Mouse (Mus musculus) midbrain, embryonic 13.5 days (tissue): ENCODE measurements around the gene Il20. TPM values are rescaled to one million over a fixed set of nuclear protein-coding genes. Genes with fewer than 3 reads are reported as not detected.

ENCODE experiments used
- ATAC-seq: fragments of 200-750 bp; cut with Nextera tagmentation; 2 replicates; pipeline ENCODE4 v1.8.0; 2017; ENCODE audit warnings: mild to moderate bottlenecking, moderate TSS enrichment, moderate library complexity
- H3K27ac ChIP-seq: fragments of 300-500 bp; sonication (generic); 2 replicates; pipeline ENCODE4 v1.5.1; 2015; ENCODE audit warnings: inconsistent platforms, mild to moderate bottlenecking, moderate library complexity
- H3K27me3 ChIP-seq: fragments of 300-500 bp; sonication (generic); 2 replicates; pipeline ENCODE4 v1.6.1; 2015; ENCODE audit warnings: mild to moderate bottlenecking, inconsistent platforms
- H3K36me3 ChIP-seq: fragments of 300-500 bp; sonication (generic); 2 replicates; pipeline ENCODE4 v1.6.1; 2015; ENCODE audit warnings: mild to moderate bottlenecking, inconsistent platforms
- H3K4me1 ChIP-seq: fragments of 300-500 bp; sonication (generic); replicated peaks from 2 replicates; pipeline ENCODE4 v1.6.1; 2015; ENCODE audit warnings: inconsistent platforms
- H3K4me2 ChIP-seq: fragments of 300-500 bp; sonication (generic); replicated peaks from 2 replicates; pipeline ENCODE4 v1.6.1; 2015; ENCODE audit warnings: moderate library complexity, mild to moderate bottlenecking, inconsistent platforms
- H3K4me3 ChIP-seq: fragments of 300-500 bp; sonication (generic); replicated peaks from 2 replicates; pipeline ENCODE4 v1.5.1; 2015; ENCODE audit warnings: mild to moderate bottlenecking, inconsistent platforms
- H3K9ac ChIP-seq: fragments of 300-500 bp; sonication (generic); replicated peaks from 2 replicates; pipeline ENCODE4 v1.6.1; 2015; ENCODE audit warnings: mild to moderate bottlenecking, inconsistent platforms
- H3K9me3 ChIP-seq: fragments of 300-500 bp; sonication (generic); 2 replicates; pipeline ENCODE4 v1.6.1; 2016; ENCODE audit warnings: mild to moderate bottlenecking, inconsistent platforms
- WGBS: fragments of 180-500 bp; shearing (Covaris S2); methylation state at CpG from one replicate; pipeline ENCODE4 v1.1.7; 2015; 5-methylcytosine and 5-hydroxymethylcytosine counted together
- polyA plus RNA-seq: library from polyadenylated mRNA; unstranded; fragments of >200 nt; fragmentation: Nextera tagmentation; extraction: Ambion mirVana; gene quantifications from 2 replicates; pipeline ENCODE4 v1.2.1, GENCODE M21; 2015

Gene Il20
- polyA plus RNA-seq, result not detected in 2 replicates

DNA sequence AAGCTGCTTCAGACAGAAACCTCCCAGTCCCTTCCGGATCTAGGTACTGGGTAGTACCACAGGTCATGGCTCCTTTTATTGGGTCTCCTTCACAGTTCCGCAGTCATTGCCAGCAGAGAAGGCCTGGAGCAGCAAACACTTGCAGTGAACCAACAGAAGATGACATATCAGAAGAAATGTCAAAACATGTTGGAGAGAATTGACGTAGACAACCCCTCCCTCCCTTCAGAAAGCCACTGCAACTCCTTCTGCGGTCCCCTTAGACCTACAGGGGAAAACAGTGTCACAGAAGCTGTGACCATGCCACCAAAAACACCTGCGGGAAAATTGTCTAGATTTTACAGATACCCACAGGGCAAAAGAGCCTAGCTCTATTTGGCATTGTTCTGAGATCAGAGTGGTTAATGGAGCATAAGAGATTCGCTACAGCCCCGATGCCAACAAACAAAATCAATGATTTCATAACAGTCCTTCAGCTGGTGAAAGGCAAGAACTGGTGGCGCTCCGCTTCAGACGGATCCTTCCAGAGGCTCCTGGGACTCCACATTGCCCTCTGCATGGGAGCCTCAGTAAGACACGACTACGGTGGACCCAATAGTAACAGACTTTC is at the start of gene Il20:
Il20 (minus strand) TSS at position 51 of the 610 bp plus-strand sequence.
- 85% methylated on average over 12 of the region's 12 CpGs for WGBS
- Histone ChIP-seq H3K27ac (no peak within 1 kb of the TSS), H3K4me3 (no peak within 1 kb of the TSS), H3K4me1 (no peaks in the 10 kb centered on the region), H3K9ac (no peak within 1 kb of the TSS), H3K4me2 (no peak within 1 kb of the TSS), H3K9me3 (no peaks in the 10 kb centered on the region), H3K27me3 (no peaks in the 10 kb centered on the region), H3K36me3 (no peaks in the 10 kb centered on the region)
- ATAC-seq, result no peak

DNA sequence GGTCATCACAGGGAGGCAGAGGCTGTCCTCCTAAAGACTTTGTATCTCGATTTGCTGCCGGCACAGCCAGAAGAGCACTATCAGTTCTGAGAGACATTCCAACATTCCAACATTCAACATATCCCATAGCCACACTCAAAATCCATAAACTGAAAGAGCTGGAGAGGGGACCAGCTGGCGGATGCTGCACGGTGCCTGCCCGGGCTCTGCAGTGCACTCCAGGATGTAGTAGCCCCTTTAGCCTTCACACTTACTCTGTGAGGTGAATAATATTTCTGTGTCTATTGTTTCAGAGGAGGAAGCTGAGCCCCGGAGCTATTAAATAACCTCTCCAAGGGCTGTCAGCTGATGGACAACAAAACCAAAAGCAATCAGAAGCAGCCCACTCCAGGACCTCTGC is 35.7 kb upstream of the Il20 start:
- no peak for ATAC-seq
- 79% methylated on average over 6 of the region's 6 CpGs for WGBS
- H3K27me3 ChIP-seq, result no peaks in the 10 kb centered on the region
- H3K4me2 ChIP-seq, result no peak overlapping the region
- no peak overlapping the region for H3K4me3 ChIP-seq
- H3K9ac ChIP-seq, result no peak overlapping the region
- no peak overlapping the region for H3K27ac ChIP-seq
- H3K9me3 ChIP-seq, result no peaks in the 10 kb centered on the region
- no peaks in the 10 kb centered on the region for H3K4me1 ChIP-seq
- H3K36me3 ChIP-seq, result no peaks in the 10 kb centered on the region

DNA sequence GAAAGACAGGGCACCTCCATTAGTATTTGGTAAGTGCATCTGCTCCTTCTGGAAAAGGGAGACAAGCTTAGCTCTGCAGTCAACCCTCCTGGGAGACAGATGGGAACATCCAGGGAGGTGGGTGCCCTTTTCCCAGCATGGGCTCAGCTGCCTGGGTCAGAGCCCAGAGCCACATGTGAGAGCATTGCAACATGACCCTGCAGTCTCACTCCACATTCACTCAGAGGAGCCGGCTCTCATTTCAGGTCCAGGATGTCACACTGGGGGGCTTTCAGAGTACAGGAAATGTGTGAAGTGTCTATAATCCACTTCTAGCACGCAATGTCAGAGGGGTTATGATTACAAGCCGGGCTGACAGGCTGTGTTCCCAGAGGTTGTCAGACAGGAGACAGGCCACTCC is 30.6 kb upstream of the Il20 start:
- no peak for ATAC-seq
- WGBS, result 69% methylated on average over 3 of the region's 3 CpGs
- no peak overlapping the region for H3K27ac ChIP-seq

DNA sequence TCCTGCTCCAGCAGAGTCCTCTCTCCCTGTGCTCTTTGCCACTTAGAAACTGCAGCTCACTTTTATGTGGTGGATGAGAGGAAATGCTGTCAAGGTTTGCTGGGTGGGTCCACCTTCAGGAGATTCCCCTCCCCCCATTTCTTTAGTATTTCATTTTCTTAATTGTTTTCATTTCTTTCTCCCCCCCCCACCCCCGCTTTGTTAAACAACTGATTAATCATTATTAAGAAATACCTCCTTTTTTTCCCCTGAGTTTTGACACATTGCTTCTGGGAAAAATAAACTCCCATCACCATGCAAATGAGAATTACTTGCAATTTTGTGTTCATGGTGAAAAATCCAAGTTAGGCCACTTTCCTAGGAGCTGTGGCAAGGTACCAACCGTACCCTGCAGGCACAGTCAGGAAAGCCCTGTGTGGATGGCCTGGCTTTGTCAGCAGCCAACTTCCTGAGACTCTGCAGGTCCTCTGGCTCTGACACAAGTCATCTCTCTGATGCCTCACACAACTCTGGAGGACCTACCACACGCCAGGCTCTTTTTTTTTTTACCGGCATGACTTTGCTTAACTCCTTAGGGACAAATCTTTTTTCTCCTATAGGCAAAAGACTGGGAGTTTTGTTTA is 28.9 kb upstream of the Il20 start, which contains the start of gene Il19:
Il19 (minus strand) TSS at position 51 of the 623 bp plus-strand sequence.
- H3K4me1 ChIP-seq, result 0 out of 2 replicates have a peak, but pooled peaks cover 4% of the 10 kb centered on the region
- no peak for ATAC-seq
- no peaks in the 10 kb centered on the region for H3K9me3 ChIP-seq
- no peak within 1 kb of the TSS for H3K27ac ChIP-seq
- H3K4me2 ChIP-seq, result no peak within 1 kb of the TSS
- 69% methylated on average over 4 of the region's 4 CpGs for WGBS
- H3K27me3 ChIP-seq, result no peaks in the 10 kb centered on the region
- no peak within 1 kb of the TSS for H3K4me3 ChIP-seq
- no peak within 1 kb of the TSS for H3K9ac ChIP-seq
- no peaks in the 10 kb centered on the region for H3K36me3 ChIP-seq

More for the DNA sequence above, 30.6 kb upstream of the Il20 start:
- no peak overlapping the region for H3K4me2 ChIP-seq
- H3K9me3 ChIP-seq, result no peaks in the 10 kb centered on the region
- H3K36me3 ChIP-seq, result no peaks in the 10 kb centered on the region
- H3K4me3 ChIP-seq, result no peak overlapping the region
- H3K27me3 ChIP-seq, result no peaks in the 10 kb centered on the region
- no peak overlapping the region for H3K9ac ChIP-seq
- H3K4me1 ChIP-seq, result 0 out of 2 replicates have a peak, but pooled peaks cover 4% of the 10 kb centered on the region

DNA sequence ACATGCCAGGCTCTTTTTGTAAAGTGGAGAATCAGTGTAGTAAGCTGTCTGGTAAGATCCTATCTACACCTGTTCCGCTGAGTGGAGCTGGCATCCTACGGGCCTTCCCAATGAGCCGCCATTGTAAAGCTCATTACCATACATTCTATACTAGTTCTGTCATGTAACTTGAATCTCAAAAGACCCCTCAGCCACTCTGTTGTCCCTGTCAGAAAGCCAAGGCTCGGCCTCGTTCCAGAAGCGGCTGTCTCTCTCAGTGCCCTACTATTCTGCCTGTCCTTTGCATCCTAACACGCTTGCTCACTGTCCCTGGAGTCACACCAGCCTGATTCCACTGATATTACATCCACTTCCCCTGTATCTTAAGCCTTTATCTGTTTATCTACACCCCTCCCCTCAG is 26.9 kb upstream of the Il20 start:
- Histone ChIP-seq H3K4me1 (0 out of 2 replicates have a peak, but pooled peaks cover 4% of the 10 kb centered on the region), H3K9ac (no peak overlapping the region), H3K9me3 (no peaks in the 10 kb centered on the region), H3K4me2 (no peak overlapping the region), H3K27ac (no peak overlapping the region), H3K4me3 (no peak overlapping the region), H3K36me3 (no peaks in the 10 kb centered on the region), H3K27me3 (no peaks in the 10 kb centered on the region)
- no peak for ATAC-seq
- 52% methylated on average over 7 of the region's 7 CpGs for WGBS

DNA sequence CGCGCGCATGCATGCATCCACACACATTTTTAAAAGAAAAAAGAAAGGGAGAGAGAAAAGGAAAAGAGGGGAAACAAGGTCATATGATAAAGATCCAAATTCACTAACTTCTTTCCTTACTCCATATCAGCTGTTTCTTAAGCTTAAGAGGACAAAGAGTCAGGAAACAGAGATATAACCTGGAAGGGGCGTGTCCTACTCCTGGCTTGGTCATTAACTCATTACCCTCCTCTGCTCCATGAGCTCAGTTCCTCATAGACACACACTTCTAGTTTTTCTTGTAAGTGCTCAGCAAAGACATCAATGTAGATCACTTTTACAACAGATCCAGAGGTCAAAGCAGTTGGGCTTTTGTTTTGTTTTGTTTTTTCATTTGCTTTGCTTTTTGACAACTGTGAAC is 25.9 kb upstream of the Il20 start:
- no peak overlapping the region for H3K9ac ChIP-seq
- H3K4me1 ChIP-seq, result 0 out of 2 replicates have a peak, but pooled peaks cover 4% of the 10 kb centered on the region
- WGBS, result 93% methylated on average over 4 of the region's 4 CpGs
- no peaks in the 10 kb centered on the region for H3K9me3 ChIP-seq
- H3K4me3 ChIP-seq, result no peak overlapping the region
- H3K27ac ChIP-seq, result no peak overlapping the region
- no peak overlapping the region for H3K4me2 ChIP-seq
- no peaks in the 10 kb centered on the region for H3K27me3 ChIP-seq
- no peaks in the 10 kb centered on the region for H3K36me3 ChIP-seq
- ATAC-seq, result no peak

DNA sequence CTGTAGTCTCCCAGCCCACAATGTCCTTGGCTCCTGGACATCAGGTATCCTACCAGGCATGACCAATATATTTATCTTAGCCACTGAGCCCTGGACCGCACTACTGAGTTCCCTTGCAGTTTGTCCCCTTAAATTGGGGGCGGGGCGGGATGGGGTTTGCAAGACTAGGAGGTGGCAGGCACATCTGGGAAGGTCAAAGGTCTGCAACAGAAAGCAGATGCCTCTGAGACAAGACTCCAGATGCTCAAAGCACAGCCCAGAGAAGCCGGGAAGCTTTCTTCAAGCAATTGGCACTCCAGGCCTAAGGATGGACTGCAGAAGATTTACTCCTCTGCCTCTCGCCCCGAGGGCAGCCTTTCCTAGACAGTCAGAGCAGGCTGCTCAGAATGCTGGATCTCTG is 25.1 kb upstream of the Il20 start:
- WGBS, result 55% methylated on average over 6 of the region's 6 CpGs
- ATAC-seq, result no peak
- H3K27me3 ChIP-seq, result no peaks in the 10 kb centered on the region
- H3K27ac ChIP-seq, result no peak overlapping the region
- 0 out of 2 replicates have a peak, but pooled peaks cover 4% of the 10 kb centered on the region for H3K4me1 ChIP-seq
- H3K4me2 ChIP-seq, result no peak overlapping the region
- H3K9ac ChIP-seq, result no peak overlapping the region
- H3K36me3 ChIP-seq, result no peaks in the 10 kb centered on the region
- no peaks in the 10 kb centered on the region for H3K9me3 ChIP-seq
- no peak overlapping the region for H3K4me3 ChIP-seq

DNA sequence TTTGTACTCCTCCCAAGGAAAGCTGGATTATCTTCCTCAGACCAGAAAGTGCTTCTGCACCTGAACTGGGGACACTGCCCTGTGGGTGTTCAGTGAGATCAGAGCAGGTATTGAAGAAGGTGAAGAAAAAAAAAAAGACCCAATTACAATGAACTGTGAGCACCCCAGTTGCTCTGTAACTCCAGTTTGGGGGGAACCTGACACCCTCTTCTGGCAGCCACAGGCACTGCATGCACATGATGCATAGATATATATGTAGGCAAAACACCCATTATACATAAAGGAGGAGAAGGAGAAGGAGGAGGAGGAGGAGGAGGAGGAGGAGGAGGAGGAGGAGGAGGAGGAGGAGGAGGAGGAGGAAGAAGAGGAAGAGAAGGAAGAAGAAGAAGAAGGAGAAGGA is 15.2 kb upstream of the Il20 start:
- no peak for ATAC-seq
- H3K4me3 ChIP-seq, result no peak overlapping the region
- H3K9ac ChIP-seq, result no peak overlapping the region
- H3K9me3 ChIP-seq, result no peaks in the 10 kb centered on the region
- no peak overlapping the region for H3K27ac ChIP-seq
- no peaks in the 10 kb centered on the region for H3K36me3 ChIP-seq
- no peaks in the 10 kb centered on the region for H3K4me1 ChIP-seq
- no peak overlapping the region for H3K4me2 ChIP-seq
- no peaks in the 10 kb centered on the region for H3K27me3 ChIP-seq

DNA sequence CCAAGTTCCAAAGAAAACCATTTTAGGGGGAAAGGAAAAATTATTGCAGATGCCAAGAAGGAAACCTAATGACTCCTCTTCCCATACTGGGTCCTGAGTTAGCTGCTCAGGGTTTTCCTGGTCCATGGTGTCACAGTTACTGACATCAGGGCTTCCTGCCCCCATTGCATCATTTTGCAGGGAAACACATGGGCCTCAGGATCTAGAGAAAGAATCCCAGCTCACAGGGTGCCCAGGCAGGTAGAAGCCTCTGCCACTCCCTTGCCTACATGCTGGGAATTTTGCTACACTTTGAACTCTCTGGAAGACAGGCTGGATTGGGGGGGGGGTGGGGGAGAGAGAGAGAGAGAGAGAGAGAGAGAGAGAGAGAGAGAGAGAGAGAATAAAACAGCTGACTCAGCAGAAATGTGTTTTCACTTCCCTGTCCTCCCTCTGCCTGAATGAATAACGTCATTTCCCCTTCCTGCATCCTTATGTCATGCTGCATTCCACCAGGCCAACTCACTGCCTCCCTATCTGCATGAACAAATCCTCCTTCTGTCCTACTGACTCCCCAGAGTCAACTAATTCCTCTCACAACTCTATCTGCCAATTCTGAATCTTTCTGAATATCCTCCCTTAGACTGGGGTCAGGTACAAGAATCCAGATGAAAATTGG is 7.2 kb upstream of the Il20 start:
- Histone ChIP-seq H3K9ac (no peak overlapping the region), H3K4me2 (no peak overlapping the region), H3K27ac (no peak overlapping the region), H3K36me3 (no peaks in the 10 kb centered on the region), H3K9me3 (no peaks in the 10 kb centered on the region), H3K4me3 (no peak overlapping the region), H3K4me1 (no peaks in the 10 kb centered on the region), H3K27me3 (no peaks in the 10 kb centered on the region)
- ATAC-seq, result no peak
- 57% methylated on average over 1 of the region's 1 CpGs for WGBS

DNA sequence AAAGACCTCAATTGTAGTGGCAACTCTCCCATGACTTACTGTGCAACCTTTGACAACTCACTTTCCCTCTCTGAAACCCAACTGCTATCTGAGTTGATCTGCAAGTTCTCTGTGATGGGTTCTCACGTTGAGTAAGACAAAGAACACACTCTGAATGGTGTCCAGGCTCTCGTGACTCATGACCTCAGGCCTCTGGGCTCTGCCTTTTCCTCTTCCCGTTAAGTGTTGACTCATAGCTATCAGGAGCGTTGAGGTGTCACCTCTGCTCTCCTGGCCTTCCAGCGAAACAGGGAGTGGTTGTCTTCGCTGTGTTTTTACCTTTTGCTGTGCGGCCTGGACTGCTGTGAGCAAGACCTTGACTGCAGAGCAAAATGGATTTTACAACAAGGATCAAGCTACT is 8.7 kb downstream of the Il20 start:
- no peak overlapping the region for H3K4me2 ChIP-seq
- no peak for ATAC-seq
- H3K27ac ChIP-seq, result no peak overlapping the region
- no peaks in the 10 kb centered on the region for H3K4me1 ChIP-seq
- WGBS, result 89% methylated on average over 7 of the region's 7 CpGs
- no peaks in the 10 kb centered on the region for H3K36me3 ChIP-seq
- no peak overlapping the region for H3K9ac ChIP-seq
- H3K4me3 ChIP-seq, result no peak overlapping the region
- H3K27me3 ChIP-seq, result no peaks in the 10 kb centered on the region
- H3K9me3 ChIP-seq, result no peaks in the 10 kb centered on the region

DNA sequence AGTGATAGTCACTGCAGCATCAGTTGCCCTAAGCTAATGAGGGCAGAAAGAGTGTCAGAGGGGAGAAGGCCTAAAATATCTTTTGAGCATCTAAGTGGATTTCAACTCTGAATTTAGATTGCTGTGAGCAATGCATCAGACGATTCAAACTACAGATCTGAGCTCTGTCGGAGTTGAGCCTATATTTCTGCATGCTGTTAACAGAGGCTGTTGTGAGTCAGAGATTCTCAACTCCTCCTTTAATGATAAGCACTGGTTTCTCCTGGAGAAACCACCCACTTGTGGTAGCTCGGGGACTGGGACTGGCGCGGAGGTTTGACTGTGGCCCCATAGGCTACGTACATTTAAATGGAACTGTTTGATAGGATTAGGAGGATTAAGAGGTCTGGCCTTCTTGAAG is 16.8 kb downstream of the Il20 start:
- H3K4me1 ChIP-seq, result no peaks in the 10 kb centered on the region

DNA sequence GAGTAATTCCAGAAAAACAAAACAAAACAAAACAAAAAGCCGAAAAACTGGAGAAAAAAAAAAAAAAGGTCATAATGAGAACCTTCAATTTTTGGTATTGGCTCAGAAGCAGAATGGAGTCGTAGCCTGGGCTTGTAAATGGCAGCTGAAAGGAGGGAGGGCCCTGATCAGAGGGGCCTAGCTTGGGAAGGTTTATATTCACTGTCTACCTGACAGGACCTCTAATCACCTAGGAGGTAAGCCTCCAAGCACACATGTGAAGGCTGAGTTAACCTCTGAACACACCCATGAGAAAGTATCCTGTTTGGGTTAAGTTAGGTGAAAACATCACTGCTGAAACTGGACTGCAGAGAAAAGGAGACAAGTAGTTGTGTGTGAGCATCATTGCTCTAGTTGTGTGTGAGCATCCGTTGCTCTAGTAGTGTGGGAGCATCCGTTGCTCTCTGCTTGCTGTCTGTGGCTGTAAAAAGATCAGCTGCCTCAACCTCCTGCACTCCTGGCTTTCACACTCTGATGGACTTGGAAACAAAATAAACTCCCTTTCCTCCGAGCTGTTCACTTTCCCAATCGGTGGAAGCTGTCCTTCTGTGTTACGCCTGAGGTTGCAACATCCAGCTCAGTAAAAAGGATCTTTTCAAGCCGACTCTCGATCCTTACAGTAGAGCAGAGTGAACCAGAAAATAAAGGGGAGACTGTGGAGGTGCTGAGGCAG is 17.8 kb downstream of the Il20 start:
- no peaks in the 10 kb centered on the region for H3K36me3 ChIP-seq
- no peak overlapping the region for H3K27ac ChIP-seq
- no peak overlapping the region for H3K4me2 ChIP-seq
- no peak for ATAC-seq
- no peaks in the 10 kb centered on the region for H3K9me3 ChIP-seq
- no peak overlapping the region for H3K4me3 ChIP-seq
- H3K27me3 ChIP-seq, result no peaks in the 10 kb centered on the region
- H3K4me1 ChIP-seq, result no peaks in the 10 kb centered on the region
- 69% methylated on average over 9 of the region's 9 CpGs for WGBS
- H3K9ac ChIP-seq, result no peak overlapping the region

More for the DNA sequence above, 16.8 kb downstream of the Il20 start:
- no peaks in the 10 kb centered on the region for H3K27me3 ChIP-seq
- no peaks in the 10 kb centered on the region for H3K36me3 ChIP-seq
- H3K27ac ChIP-seq, result no peak overlapping the region
- ATAC-seq, result no peak
- no peak overlapping the region for H3K4me2 ChIP-seq
- H3K4me3 ChIP-seq, result no peak overlapping the region
- WGBS, result 20% methylated on average over 6 of the region's 6 CpGs
- H3K9ac ChIP-seq, result no peak overlapping the region
- no peaks in the 10 kb centered on the region for H3K9me3 ChIP-seq
